Comparison of ENCODE assay signal across 22 mouse cellular contexts in genomic region chr8:78609301-78609700, GRCm38 (mm10).
DNase-seq lines count a peak whose midpoint lies in the region; ATAC-seq and TF ChIP-seq lines count a peak whose summit lies in the region.
"Had no signal": no experiment of that assay in that cellular context is flagged by ENCODE, and none has a peak within 500 bp of the region (broad histone marks: within the 10 kb centered on the region; RNA-seq: fewer than 3 reads in every experiment).

No protein-coding gene starts in this region.

- H3K4me1 ChIP-seq in ES-Bruce4 (ENCODE audit: control insufficient read depth, insufficient read depth, low read length) (peaks cover 3% of the 10 kb centered on the region), ES-E14 (ENCODE audit: control insufficient read depth in 2 of 2, insufficient read depth in 2 of 2, low read length in 2 of 2, poor library complexity in 1 of 2) (peaks cover 0 to 3% of the 10 kb centered on the region in 2 experiments; a peak in 3 of 4 replicates)
- H3K4me1 ChIP-seq in intestine, embryonic 16.5 days (ENCODE audit: control insufficient read depth, insufficient read depth, low read length) = no peaks in the 10 kb centered on the region
- H3K4me1 ChIP-seq: embryonic facial prominence, embryonic 10.5 days; embryonic facial prominence, embryonic 12.5 days; forebrain, embryonic 13.5 days; forebrain, embryonic 15.5 days had no signal

- peaks cover 6% of the 10 kb centered on the region for H3K36me3 ChIP-seq in ES-Bruce4 (ENCODE audit: control insufficient read depth, insufficient read depth, low read length, poor library complexity, severe bottlenecking)
- peaks cover 3% of the 10 kb centered on the region for H3K36me3 ChIP-seq in ES-E14 (ENCODE audit: control insufficient read depth, insufficient read depth, low read length, poor library complexity, severe bottlenecking)
- peaks cover 7% of the 10 kb centered on the region for H3K36me3 ChIP-seq in intestine, embryonic 16.5 days (ENCODE audit: control insufficient read depth, insufficient read depth, low read length)
- H3K36me3 ChIP-seq: forebrain, embryonic 15.5 days had no signal

- WGBS in intestine, embryonic 16.5 days = 81% methylated on average over 10 of the region's 10 CpGs

- TF ChIP-seq CTCF in ES-Bruce4 (IDR thresholded peaks at IDR 0.05; ENCODE audit: low read depth, low read length) = no peak

- 0 out of 2 replicates have a peak overlapping the region, but pooled peaks have one; percentile 12 for H3K27ac ChIP-seq in ES-Bruce4 (ENCODE audit: insufficient read depth, low read length)
- peak overlapping the region; percentile 24; the same call in 1 of the 2 replicates for H3K27ac ChIP-seq in ES-E14 (ENCODE audit: insufficient read depth, low read depth, low read length, poor library complexity, severe bottlenecking)
- H3K27ac ChIP-seq in intestine, embryonic 16.5 days (ENCODE audit: low read length) = no peak overlapping the region
- H3K27ac ChIP-seq: embryonic facial prominence, embryonic 10.5 days; embryonic facial prominence, embryonic 12.5 days; forebrain, embryonic 13.5 days; forebrain, embryonic 15.5 days had no signal

- H3K27me3 ChIP-seq in ES-Bruce4 (ENCODE audit: control insufficient read depth, insufficient read depth, low read length, poor library complexity, severe bottlenecking) = no peaks in the 10 kb centered on the region
- H3K27me3 ChIP-seq in intestine, embryonic 16.5 days (replicated peaks; ENCODE audit: control insufficient read depth, insufficient read depth, low read length) = no peaks in the 10 kb centered on the region
- H3K27me3 ChIP-seq: CH12.LX; embryonic facial prominence, embryonic 12.5 days; forebrain, embryonic 13.5 days; forebrain, embryonic 15.5 days had no signal

- ATAC-seq in intestine, embryonic 16.5 days = no peak
- ATAC-seq: CD4-positive, CD25-positive, alpha-beta regulatory T cell, adult 4 months; forebrain, embryonic 13.5 days; forebrain, embryonic 15.5 days; forebrain, postnatal 0 days had no signal

- no peak overlapping the region for H3K4me2 ChIP-seq in intestine, embryonic 16.5 days (ENCODE audit: low read depth, low read length)
- H3K4me2 ChIP-seq: embryonic facial prominence, embryonic 12.5 days; forebrain, embryonic 13.5 days; forebrain, embryonic 15.5 days had no signal

- in situ Hi-C loops in ES-E14 (cut with MboI; ENCODE audit: low sequenced_read_pairs in 2 of 2, unreplicated experiment in 2 of 2) = no loop called here

- DNase-seq in ES-E14 (ENCODE audit: low read depth, low spot score) = no peak
- peak; percentile 49 for DNase-seq in ZHBTc4 (ENCODE audit: low read depth, low spot score)
- no peak for DNase-seq in lung, postnatal 10 days
- DNase-seq: adrenal gland, adult 2 months; adrenal gland, postnatal 10 days; adrenal gland, postnatal 25 days; B cell, adult 2 months; cerebellum, adult 11 months; cerebellum, adult 18-20 months; cerebellum, adult 8-10 months; cerebellum, adult 9-11 months; cerebellum, postnatal 14 days; cerebellum, postnatal 36 days; forebrain, postnatal 0 days had no signal

- H3K9ac ChIP-seq in ES-Bruce4 (ENCODE audit: low read depth, poor library complexity, severe bottlenecking) (no peak overlapping the region), ES-E14 (ENCODE audit: insufficient read depth, low read depth, low read length, poor library complexity, severe bottlenecking) (no peak overlapping the region)
- H3K9ac ChIP-seq in intestine, embryonic 16.5 days (ENCODE audit: low read depth, low read length) = no peak overlapping the region
- H3K9ac ChIP-seq: embryonic facial prominence, embryonic 12.5 days; forebrain, embryonic 13.5 days; forebrain, embryonic 15.5 days; forebrain, postnatal 0 days had no signal

- H3K9me3 ChIP-seq in ES-Bruce4 (replicated peaks; ENCODE audit: control insufficient read depth, insufficient read depth, low read length, poor library complexity, severe bottlenecking) (no peaks in the 10 kb centered on the region), ES-E14 (ENCODE audit: control insufficient read depth, insufficient read depth, low read depth, low read length) (no peaks in the 10 kb centered on the region)
- H3K9me3 ChIP-seq in intestine, embryonic 16.5 days (ENCODE audit: control insufficient read depth, low read length) = peaks cover 5% of the 10 kb centered on the region; the same call in 1 of the 2 replicates
- H3K9me3 ChIP-seq: embryonic facial prominence, embryonic 12.5 days had no signal

- no peak for TF ChIP-seq POLR2A in ES-Bruce4 (IDR thresholded peaks at IDR 0.05; ENCODE audit: insufficient read depth, low read length)

- no peak for TF ChIP-seq EP300 in ES-Bruce4 (IDR thresholded peaks at IDR 0.05; ENCODE audit: insufficient read depth, low read depth, low read length)

- H3K4me3 ChIP-seq in ES-Bruce4 (ENCODE audit: low read depth, low read length) (no peak overlapping the region), ES-E14 (ENCODE audit: insufficient read depth in 1 of 2, low read depth in 1 of 2, low read length in 2 of 2, poor library complexity in 1 of 2, severe bottlenecking in 1 of 2) (no peak overlapping the region)
- no peak overlapping the region for H3K4me3 ChIP-seq in intestine, embryonic 16.5 days (ENCODE audit: low read length)
- H3K4me3 ChIP-seq: embryonic facial prominence, embryonic 10.5 days; embryonic facial prominence, embryonic 12.5 days; forebrain, embryonic 13.5 days; forebrain, embryonic 15.5 days had no signal

TF ChIP-seq in ES-E14, 5 proteins besides CTCF, POLR2A, EP300 and RAD21:
- TF ChIP-seq ZC3H11A (IDR thresholded peaks at IDR 0.05; ENCODE audit: borderline replicate concordance, low read depth, low read length) (no peak), CHD2 (IDR thresholded peaks at IDR 0.05; ENCODE audit: low read depth, low read length) (no peak), MAFK (IDR thresholded peaks at IDR 0.05; ENCODE audit: insufficient read depth, low read depth, low read length) (no peak), HCFC1 (IDR thresholded peaks at IDR 0.05; ENCODE audit: borderline replicate concordance, insufficient read depth, low read length) (no peak), ZNF384 (IDR thresholded peaks at IDR 0.05; ENCODE audit: low read depth, low read length) (no peak)
